Mouse (Mus musculus): Measurements from ENCODE around the gene Tssk3. TPM values are rescaled to one million over a fixed set of nuclear protein-coding genes. Genes with fewer than 3 reads are reported as not detected.

Gene Tssk3
- not detected for polyA plus RNA-seq (2014; fragmentation: Illumina TruSeq; extraction: RNeasy Lipid Tissue Mini Kit (QIAGEN cat#74804); ENCODE audit: low read depth, low replicate concordance)

DNA sequence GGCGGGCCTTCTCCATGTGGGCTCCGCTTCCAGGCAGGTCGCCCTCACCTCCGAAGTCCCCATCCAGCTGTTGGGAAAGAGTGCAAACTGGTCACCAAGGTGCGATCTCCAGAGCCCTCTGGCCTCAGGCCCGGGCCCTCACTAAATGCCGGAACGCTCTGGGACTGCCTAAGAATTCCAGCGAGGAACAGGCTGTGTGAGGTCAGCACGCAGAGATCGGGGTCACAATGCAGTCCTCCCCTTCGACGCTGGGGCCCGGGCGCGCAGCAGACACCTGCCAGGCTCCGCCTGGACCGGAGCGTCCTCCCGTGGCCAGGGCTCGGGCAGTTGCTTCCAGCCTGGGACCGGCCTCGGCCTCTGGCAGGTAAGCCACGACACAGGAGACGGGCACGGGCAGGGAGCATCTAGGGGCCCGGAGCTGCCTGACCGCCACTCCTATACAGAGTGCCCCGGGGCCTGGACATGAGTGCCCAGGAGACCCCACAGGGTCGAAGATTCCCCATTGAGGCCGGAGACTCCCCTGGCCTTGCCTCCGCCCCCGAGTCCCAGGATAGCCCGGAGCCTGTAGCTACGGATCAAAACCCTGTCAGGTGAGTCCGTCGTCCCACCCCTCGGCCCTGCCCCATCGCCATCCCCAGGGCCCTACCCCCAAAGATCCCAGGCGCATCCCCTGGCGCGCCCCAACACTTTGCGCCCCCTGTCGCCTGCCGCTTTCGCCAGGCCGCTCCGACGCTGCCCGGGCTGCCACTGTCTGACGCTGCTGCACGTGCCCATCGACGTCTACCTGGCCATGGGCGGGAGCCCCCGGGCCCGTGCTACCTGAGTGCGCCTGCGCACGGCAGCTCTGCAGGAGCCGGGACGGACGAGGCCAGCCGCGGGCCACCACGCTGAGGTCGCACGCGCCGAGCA lies at the start of gene Tssk3, which contains the start of gene Fam229a:
Gene Tssk3 (minus strand): TSS at position 51 of the 909 bp plus-strand sequence.
Gene Fam229a (plus strand): TSS at position 219 of the 909 bp plus-strand sequence.

GRCm38 (mm10) chr4:129513086-129513767 lies 22.4 kb upstream of the Tssk3 start, which contains the start of gene Marcksl1:
Gene Marcksl1, plus strand, starts transcription at chr4:129513581.

DNA sequence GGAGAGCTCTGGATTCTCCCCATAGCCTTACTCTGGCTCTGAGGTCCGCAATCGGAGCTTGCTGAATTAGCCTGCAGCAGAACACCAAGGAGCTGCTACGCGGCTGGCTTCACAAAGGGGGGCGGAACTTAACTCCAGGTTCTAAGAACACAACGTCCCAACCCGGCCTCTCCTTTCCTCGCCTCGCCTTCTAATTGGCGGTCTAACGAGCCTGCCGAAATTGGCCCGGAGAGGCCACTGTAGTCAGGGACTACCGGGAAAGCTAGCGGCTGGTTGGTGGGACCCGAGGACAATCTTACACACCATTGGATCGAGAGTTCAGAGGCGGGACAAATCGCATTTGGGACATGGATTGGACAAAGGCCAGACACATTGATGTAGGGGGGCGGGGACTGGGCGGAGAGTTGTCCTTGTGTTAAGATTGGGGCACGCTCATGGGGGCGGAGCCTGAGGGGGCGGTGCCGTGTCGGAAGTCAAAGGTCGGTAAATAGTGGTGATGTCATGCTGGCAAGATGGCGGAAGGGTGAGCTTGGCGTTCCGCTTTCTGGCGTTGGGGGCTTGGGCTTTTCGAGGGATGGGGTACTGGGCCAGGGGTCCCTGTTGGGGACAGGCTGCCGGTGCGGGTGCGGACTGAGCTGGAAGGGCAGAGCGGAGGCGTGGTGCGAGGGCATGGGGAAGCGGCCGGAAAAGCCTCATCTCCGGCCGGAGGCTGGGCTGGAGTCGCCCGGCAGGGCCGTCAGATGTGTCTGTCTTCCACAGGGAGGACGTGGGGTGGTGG lies 29.4 kb downstream of the Tssk3 start, which contains the start of gene Bsdc1:
Gene Bsdc1 (plus strand): TSS at position 399 of the 778 bp plus-strand sequence.

DNA sequence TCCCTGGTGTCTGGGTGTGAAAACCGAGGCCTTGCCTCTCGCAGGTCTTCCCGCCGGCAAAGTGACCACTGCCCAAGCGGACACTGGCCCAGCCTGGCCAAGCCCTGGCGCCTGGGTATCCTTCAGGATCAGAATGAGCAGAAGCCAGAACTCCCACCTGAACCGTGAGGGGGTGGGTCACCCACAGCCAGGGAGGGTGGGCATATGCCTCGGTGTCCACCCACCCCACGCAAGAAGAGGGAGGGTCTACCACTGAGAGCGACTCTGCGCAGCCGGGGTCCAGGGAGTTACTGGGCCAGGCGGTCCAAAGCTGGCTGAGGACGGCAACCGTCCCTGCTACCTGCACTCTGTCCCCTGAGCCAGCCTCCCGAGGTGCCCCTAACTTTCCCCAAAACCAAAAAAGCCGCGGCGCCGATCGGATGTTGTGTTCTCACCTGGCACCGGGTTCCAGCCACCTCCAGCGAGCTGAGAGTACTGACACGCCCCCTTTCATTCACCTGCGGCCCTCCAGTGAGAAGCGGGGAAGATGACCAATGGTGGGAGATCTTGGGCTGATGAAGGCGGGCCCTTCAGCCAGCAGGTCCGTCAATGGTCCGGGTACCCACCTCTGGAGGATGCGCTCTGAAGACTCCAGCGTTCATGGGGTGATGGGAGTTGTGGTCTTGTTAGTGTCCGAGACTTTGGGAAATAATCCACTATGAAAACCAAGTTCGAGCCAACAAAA lies 50.3 kb downstream of the Tssk3 start, which contains the start of gene Zbtb8b:
Gene Zbtb8b (minus strand): TSS at position 514 of the 724 bp plus-strand sequence.

Other genes with a start within 250 kb of the Tssk3 start
- 0.76 TPM for gene C77080, start 229.6 kb downstream of the Tssk3 start, polyA plus RNA-seq (2014; fragmentation: Illumina TruSeq; extraction: RNeasy Lipid Tissue Mini Kit (QIAGEN cat#74804); ENCODE audit: low read depth, low replicate concordance)
- gene Sync, start 203.4 kb downstream of the Tssk3 start, polyA plus RNA-seq (2014; fragmentation: Illumina TruSeq; extraction: RNeasy Lipid Tissue Mini Kit (QIAGEN cat#74804); ENCODE audit: low read depth, low replicate concordance) = not detected
- 217 TPM for gene Rbbp4, start 155.7 kb downstream of the Tssk3 start, polyA plus RNA-seq (2014; fragmentation: Illumina TruSeq; extraction: RNeasy Lipid Tissue Mini Kit (QIAGEN cat#74804); ENCODE audit: low read depth, low replicate concordance)
- 174 TPM for gene Zbtb8os, start 155.3 kb downstream of the Tssk3 start, polyA plus RNA-seq (2014; fragmentation: Illumina TruSeq; extraction: RNeasy Lipid Tissue Mini Kit (QIAGEN cat#74804); ENCODE audit: low read depth, low replicate concordance)
- gene Zbtb8a, start 112.9 kb downstream of the Tssk3 start, polyA plus RNA-seq (2014; fragmentation: Illumina TruSeq; extraction: RNeasy Lipid Tissue Mini Kit (QIAGEN cat#74804); ENCODE audit: low read depth, low replicate concordance) = 0.99 TPM
- not detected for gene Zbtb8b, start 50.2 kb downstream of the Tssk3 start, polyA plus RNA-seq (2014; fragmentation: Illumina TruSeq; extraction: RNeasy Lipid Tissue Mini Kit (QIAGEN cat#74804); ENCODE audit: low read depth, low replicate concordance)
- 20.8 TPM for gene Bsdc1, start 29.4 kb downstream of the Tssk3 start, polyA plus RNA-seq (2014; fragmentation: Illumina TruSeq; extraction: RNeasy Lipid Tissue Mini Kit (QIAGEN cat#74804); ENCODE audit: low read depth, low replicate concordance)
- not detected for gene Fam229a, start 168 bp upstream of the Tssk3 start, polyA plus RNA-seq (2014; fragmentation: Illumina TruSeq; extraction: RNeasy Lipid Tissue Mini Kit (QIAGEN cat#74804); ENCODE audit: low read depth, low replicate concordance)
- gene Marcksl1, start 22.6 kb upstream of the Tssk3 start, polyA plus RNA-seq (2014; fragmentation: Illumina TruSeq; extraction: RNeasy Lipid Tissue Mini Kit (QIAGEN cat#74804); ENCODE audit: low read depth, low replicate concordance) = 47.1 TPM
- gene Hdac1, start 51.7 kb upstream of the Tssk3 start, polyA plus RNA-seq (2014; fragmentation: Illumina TruSeq; extraction: RNeasy Lipid Tissue Mini Kit (QIAGEN cat#74804); ENCODE audit: low read depth, low replicate concordance) = 44.3 TPM
- 0.41 TPM for gene Lck, start 82.6 kb upstream of the Tssk3 start, polyA plus RNA-seq (2014; fragmentation: Illumina TruSeq; extraction: RNeasy Lipid Tissue Mini Kit (QIAGEN cat#74804); ENCODE audit: low read depth, low replicate concordance)
- 3.1 TPM for gene Fam167b, start 87.5 kb upstream of the Tssk3 start, polyA plus RNA-seq (2014; fragmentation: Illumina TruSeq; extraction: RNeasy Lipid Tissue Mini Kit (QIAGEN cat#74804); ENCODE audit: low read depth, low replicate concordance)
- gene Eif3i, start 109.6 kb upstream of the Tssk3 start, polyA plus RNA-seq (2014; fragmentation: Illumina TruSeq; extraction: RNeasy Lipid Tissue Mini Kit (QIAGEN cat#74804); ENCODE audit: low read depth, low replicate concordance) = 20.2 TPM
- gene Tmem234, start 109.6 kb upstream of the Tssk3 start, polyA plus RNA-seq (2014; fragmentation: Illumina TruSeq; extraction: RNeasy Lipid Tissue Mini Kit (QIAGEN cat#74804); ENCODE audit: low read depth, low replicate concordance) = 36.2 TPM
- gene Dcdc2b, start 123.2 kb upstream of the Tssk3 start, polyA plus RNA-seq (2014; fragmentation: Illumina TruSeq; extraction: RNeasy Lipid Tissue Mini Kit (QIAGEN cat#74804); ENCODE audit: low read depth, low replicate concordance) = not detected
- gene Iqcc, start 128.1 kb upstream of the Tssk3 start, polyA plus RNA-seq (2014; fragmentation: Illumina TruSeq; extraction: RNeasy Lipid Tissue Mini Kit (QIAGEN cat#74804); ENCODE audit: low read depth, low replicate concordance) = 11.4 TPM
- 2.7 TPM for gene Ccdc28b, start 132.9 kb upstream of the Tssk3 start, polyA plus RNA-seq (2014; fragmentation: Illumina TruSeq; extraction: RNeasy Lipid Tissue Mini Kit (QIAGEN cat#74804); ENCODE audit: low read depth, low replicate concordance)
- gene Txlna, start 150.0 kb upstream of the Tssk3 start, polyA plus RNA-seq (2014; fragmentation: Illumina TruSeq; extraction: RNeasy Lipid Tissue Mini Kit (QIAGEN cat#74804); ENCODE audit: low read depth, low replicate concordance) = 16.9 TPM
- gene Kpna6, start 181.7 kb upstream of the Tssk3 start, polyA plus RNA-seq (2014; fragmentation: Illumina TruSeq; extraction: RNeasy Lipid Tissue Mini Kit (QIAGEN cat#74804); ENCODE audit: low read depth, low replicate concordance) = 61.8 TPM
- 0.52 TPM for gene Tmem39b, start 205.8 kb upstream of the Tssk3 start, polyA plus RNA-seq (2014; fragmentation: Illumina TruSeq; extraction: RNeasy Lipid Tissue Mini Kit (QIAGEN cat#74804); ENCODE audit: low read depth, low replicate concordance)

All from adrenal gland, adult 10 weeks (tissue).